Mouse (Mus musculus) embryo, embryonic 10 days (tissue): ENCODE results near the gene Zfp771.

Experiments used
- DNase-seq: peaks from one replicate; pipeline ENCODE4 v3.0.0-alpha.2; 2015; ENCODE audit warnings: low spot score

The Zfp771 gene

GRCm38 (mm10) chr7:127287940-127288339 lies 43.9 kb downstream of the Zfp771 start:
- DNase-seq, result no peak

GRCm38 (mm10) chr7:127289306-127289705 lies 45.2 kb downstream of the Zfp771 start:
- DNase-seq, result no peak

- no peak for DNase-seq
These were observed 46.1 kb downstream of the Zfp771 start for GRCm38 (mm10) chr7:127290142-127290541.

GRCm38 (mm10) chr7:127296098-127296497 lies 52.0 kb downstream of the Zfp771 start, which contains the start of gene Itgal:
Itgal (plus strand) TSS chr7:127296260.
- DNase-seq, result no peak

GRCm38 (mm10) chr7:127296786-127297555 lies 52.9 kb downstream of the Zfp771 start:
- DNase-seq, result no peak

GRCm38 (mm10) chr7:127297586-127298193 lies 53.6 kb downstream of the Zfp771 start:
- no peak for DNase-seq
